Mouse (Mus musculus): ENCODE results near the gene Rara. TPM values are rescaled to one million over a fixed set of nuclear protein-coding genes. Genes with fewer than 3 reads are reported as not detected.

Gene Rara
- polyA plus RNA-seq, 1 experiment from 2014 or later = 22.4 TPM

DNA sequence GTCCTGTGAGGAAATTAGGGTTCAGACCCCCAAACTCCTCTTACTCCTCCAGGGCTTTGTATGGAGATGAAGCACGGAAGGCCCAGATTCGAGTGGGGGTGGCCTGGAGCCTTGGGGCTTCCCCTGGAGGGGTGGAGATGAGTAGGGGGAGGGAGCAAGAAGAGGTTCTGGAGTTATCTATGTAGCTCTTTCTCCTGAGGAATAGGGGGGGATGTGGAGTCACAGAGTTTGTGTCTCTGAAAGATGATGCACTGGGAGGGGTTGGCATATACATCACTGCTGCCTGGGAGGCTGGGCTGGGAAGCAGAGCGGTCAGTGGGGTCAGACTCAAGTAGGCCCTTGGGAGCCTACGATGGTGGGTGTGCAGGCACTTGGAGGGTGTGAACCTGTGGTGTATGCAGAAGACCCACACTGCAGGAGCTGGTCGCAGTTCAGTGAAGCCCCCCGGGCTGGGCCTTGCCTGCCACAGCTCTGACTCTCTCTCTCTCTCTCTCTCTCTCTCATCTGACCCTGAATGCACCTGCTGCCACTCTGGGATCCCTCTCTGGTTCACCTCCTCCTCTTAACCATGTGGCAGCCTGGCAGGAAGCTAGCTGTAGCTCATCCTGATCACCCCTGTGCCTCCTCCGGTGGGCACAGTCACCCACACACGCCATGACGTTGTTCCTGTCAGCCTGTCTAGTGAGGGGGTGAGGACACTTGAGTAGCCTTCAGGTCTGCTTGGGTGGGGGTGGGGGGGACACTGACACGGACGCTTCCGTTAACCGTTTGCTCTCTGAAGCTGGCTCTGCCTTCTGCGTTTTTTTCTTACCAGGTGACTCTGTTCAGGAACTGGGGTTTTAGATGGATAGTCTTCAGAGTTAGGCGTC is 11.7 kb downstream of the Rara start:
- ATAC-seq = no peak

DNA sequence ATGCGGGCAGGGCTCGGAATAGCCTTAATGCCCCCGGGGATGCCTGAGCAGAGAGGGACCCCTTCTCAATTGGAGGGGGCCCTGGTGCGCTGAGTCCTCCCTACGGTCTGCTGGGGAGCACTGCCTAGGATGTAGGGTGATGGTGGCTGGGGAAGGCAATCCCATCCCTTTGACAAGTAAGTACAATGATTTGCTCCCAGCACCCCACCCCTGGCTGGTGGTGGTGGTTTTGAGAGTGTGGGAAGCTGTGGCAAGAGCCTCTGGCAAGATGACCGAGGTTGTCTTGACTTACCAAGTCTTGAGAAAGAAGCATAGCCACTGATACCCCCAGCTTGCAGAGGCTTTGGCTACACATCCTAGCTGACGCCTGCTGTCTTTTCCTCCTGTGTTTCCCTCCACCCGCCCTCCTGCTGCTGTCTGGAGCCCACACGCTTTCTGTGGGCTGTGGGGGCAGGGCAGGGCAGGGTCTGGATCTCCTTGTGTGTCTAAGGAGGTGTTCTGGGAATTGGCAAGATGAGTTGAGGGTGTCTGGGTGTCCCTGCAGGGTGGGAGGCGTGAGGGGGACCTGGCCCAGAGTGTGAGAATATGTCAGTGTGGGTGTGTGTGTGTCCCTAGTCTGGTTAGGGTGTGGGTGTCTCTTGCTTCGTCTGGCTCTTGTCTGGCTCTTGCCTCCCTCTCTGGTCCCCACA is 12.5 kb downstream of the Rara start:
- H3K27me3 ChIP-seq (replicated peaks; ENCODE audit: control insufficient read depth, insufficient read depth, low read length) = no peaks in the 10 kb centered on the region
- H3K9me3 ChIP-seq (ENCODE audit: control insufficient read depth) = no peaks in the 10 kb centered on the region
- TF ChIP-seq CTCF (IDR thresholded peaks at IDR 0.05; ENCODE audit: low read depth) = no peak
- peaks cover 28% of the 10 kb centered on the region for H3K4me1 ChIP-seq (replicated peaks; ENCODE audit: control insufficient read depth, insufficient read depth, low read length)
- H3K9ac ChIP-seq (ENCODE audit: low read depth, low read length) = no peak overlapping the region
- WGBS = 58% methylated on average over 11 of the region's 11 CpGs
- H3K4me3 ChIP-seq (ENCODE audit: low read depth, low read length) = peak overlapping the region; percentile 11; the same call in 1 of the 2 replicates
- H3K27ac ChIP-seq (ENCODE audit: low read depth, low read length) = peak overlapping the region; percentile 35; the same call in 1 of the 2 replicates
- no peaks in the 10 kb centered on the region for H3K36me3 ChIP-seq (ENCODE audit: control insufficient read depth, insufficient read depth)
- ATAC-seq = no peak
- peak overlapping the region; percentile 96 for H3K4me2 ChIP-seq (replicated peaks; ENCODE audit: low read depth)

More for the DNA sequence above, 11.7 kb downstream of the Rara start:
- Histone ChIP-seq H3K4me2 (replicated peaks; ENCODE audit: low read depth) (peak overlapping the region; percentile 96), H3K9me3 (ENCODE audit: control insufficient read depth) (no peaks in the 10 kb centered on the region), H3K4me3 (ENCODE audit: low read depth, low read length) (peak overlapping the region; percentile 75), H3K4me1 (replicated peaks; ENCODE audit: control insufficient read depth, insufficient read depth, low read length) (peaks cover 27% of the 10 kb centered on the region), H3K27ac (ENCODE audit: low read depth, low read length) (no peak overlapping the region), H3K9ac (ENCODE audit: low read depth, low read length) (0 out of 2 replicates have a peak overlapping the region, but pooled peaks have one; percentile 80), H3K27me3 (replicated peaks; ENCODE audit: control insufficient read depth, insufficient read depth, low read length) (no peaks in the 10 kb centered on the region), H3K36me3 (ENCODE audit: control insufficient read depth, insufficient read depth) (no peaks in the 10 kb centered on the region)
- TF ChIP-seq CTCF (IDR thresholded peaks at IDR 0.05; ENCODE audit: low read depth) = no peak
- 49% methylated on average over 15 of the region's 15 CpGs for WGBS

DNA sequence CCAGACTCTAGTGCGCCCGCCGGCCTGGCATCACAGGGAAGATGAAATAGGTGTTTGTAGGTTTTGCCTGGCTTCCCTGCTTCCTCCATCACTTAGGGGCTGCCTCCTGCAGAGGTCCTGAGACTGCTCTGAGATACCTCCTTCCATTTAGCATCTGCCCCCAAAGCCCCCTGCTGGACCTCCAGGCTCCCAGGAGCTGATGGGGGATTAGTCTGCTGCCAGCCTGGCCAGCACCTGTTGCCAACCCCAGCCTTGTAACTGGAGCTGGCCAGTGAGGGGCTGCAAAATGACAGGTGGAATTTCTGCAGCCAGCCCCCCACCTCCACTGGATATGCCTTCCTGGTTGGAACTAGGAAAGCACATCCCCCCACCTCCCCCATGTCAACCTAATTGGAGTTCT is 13.2 kb downstream of the Rara start:
- no peak for TF ChIP-seq CTCF (IDR thresholded peaks at IDR 0.05; ENCODE audit: low read depth)
- Histone ChIP-seq H3K9ac (ENCODE audit: low read depth, low read length) (peak overlapping the region; percentile 41; the same call in 1 of the 2 replicates), H3K4me1 (replicated peaks; ENCODE audit: control insufficient read depth, insufficient read depth, low read length) (peaks cover 30% of the 10 kb centered on the region), H3K27me3 (replicated peaks; ENCODE audit: control insufficient read depth, insufficient read depth, low read length) (no peaks in the 10 kb centered on the region), H3K4me3 (ENCODE audit: low read depth, low read length) (peak overlapping the region; percentile 30; the same call in 1 of the 2 replicates), H3K4me2 (replicated peaks; ENCODE audit: low read depth) (peak overlapping the region; percentile 96), H3K27ac (ENCODE audit: low read depth, low read length) (peak overlapping the region; percentile 89; the same call in 1 of the 2 replicates), H3K36me3 (ENCODE audit: control insufficient read depth, insufficient read depth) (no peaks in the 10 kb centered on the region), H3K9me3 (ENCODE audit: control insufficient read depth) (no peaks in the 10 kb centered on the region)
- WGBS = 50% methylated on average over 3 of the region's 3 CpGs
- no peak for ATAC-seq

DNA sequence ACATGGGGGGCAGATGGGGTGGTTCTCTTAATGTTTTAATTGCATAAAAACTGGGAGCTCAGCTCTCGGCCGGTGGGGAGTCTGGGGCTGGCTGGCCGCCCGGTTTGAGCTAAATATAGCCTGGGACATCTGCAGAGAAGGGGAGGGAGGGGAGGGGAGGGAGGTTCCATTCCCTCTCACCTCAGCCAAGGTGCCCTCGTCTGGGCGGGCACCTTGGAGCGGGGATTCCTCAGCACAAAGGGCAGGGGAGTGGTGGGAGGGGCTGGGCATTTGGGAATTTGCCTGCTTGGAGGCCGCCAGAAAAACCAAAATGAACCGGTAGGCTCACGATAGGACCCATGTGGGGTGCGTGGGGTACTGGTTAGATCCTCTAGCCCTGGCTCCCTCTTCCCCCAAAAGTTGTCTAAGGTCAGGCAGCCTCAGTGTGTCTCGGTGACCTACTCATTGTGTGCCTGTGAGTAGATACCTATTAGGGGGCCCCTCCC is 13.8 kb downstream of the Rara start:
- Histone ChIP-seq H3K4me2 (replicated peaks; ENCODE audit: low read depth) (peak overlapping the region; percentile 96), H3K9ac (ENCODE audit: low read depth, low read length) (peak overlapping the region; percentile 41), H3K9me3 (ENCODE audit: control insufficient read depth) (no peaks in the 10 kb centered on the region), H3K4me1 (replicated peaks; ENCODE audit: control insufficient read depth, insufficient read depth, low read length) (peaks cover 33% of the 10 kb centered on the region), H3K4me3 (ENCODE audit: low read depth, low read length) (peak overlapping the region; percentile 30), H3K27ac (ENCODE audit: low read depth, low read length) (peak overlapping the region; percentile 89), H3K27me3 (replicated peaks; ENCODE audit: control insufficient read depth, insufficient read depth, low read length) (no peaks in the 10 kb centered on the region), H3K36me3 (ENCODE audit: control insufficient read depth, insufficient read depth) (no peaks in the 10 kb centered on the region)
- ATAC-seq = no peak
- no peak for TF ChIP-seq CTCF (IDR thresholded peaks at IDR 0.05; ENCODE audit: low read depth)
- WGBS = 5% methylated on average over 12 of the region's 12 CpGs

DNA sequence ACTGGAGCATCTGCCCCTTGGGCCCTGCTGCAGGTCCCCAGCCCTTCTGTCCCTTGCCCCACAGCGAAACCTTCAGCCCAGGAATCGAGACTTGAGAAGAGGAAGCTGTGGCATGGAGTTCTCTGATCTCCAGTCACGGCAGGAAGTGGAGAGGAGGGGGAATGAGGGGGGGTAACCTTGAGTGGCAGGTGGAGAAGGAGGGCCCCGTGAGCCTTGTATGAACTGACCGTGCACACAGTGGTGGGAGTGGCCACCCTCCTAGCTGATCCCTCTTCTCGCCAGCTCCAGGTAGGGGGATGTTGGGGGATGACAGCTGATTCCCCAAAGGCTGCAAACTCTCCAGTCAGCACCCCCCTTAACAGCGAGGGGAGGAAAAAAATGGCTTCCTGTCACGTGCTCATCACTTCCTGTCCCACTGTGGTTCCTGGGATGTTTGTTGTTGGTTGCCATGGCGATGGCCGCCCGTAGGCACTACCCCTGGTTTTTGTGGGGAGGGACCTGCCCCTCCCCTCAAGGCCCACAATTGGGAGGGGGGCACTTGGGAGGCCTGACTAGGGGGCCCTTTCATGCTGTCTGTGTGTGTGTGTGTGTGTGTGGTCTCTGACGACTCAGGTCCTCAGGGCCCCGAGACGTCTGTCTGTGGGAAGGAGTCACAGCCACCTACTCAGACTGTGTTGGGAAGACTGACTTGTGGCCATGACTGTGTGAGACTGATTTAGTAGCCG is 14.4 kb downstream of the Rara start:
- Histone ChIP-seq H3K27me3 (replicated peaks; ENCODE audit: control insufficient read depth, insufficient read depth, low read length) (no peaks in the 10 kb centered on the region), H3K4me3 (ENCODE audit: low read depth, low read length) (peak overlapping the region; percentile 30), H3K4me2 (replicated peaks; ENCODE audit: low read depth) (peak overlapping the region; percentile 96), H3K4me1 (replicated peaks; ENCODE audit: control insufficient read depth, insufficient read depth, low read length) (peaks cover 33% of the 10 kb centered on the region), H3K9ac (ENCODE audit: low read depth, low read length) (peak overlapping the region; percentile 41), H3K9me3 (ENCODE audit: control insufficient read depth) (no peaks in the 10 kb centered on the region), H3K36me3 (ENCODE audit: control insufficient read depth, insufficient read depth) (no peaks in the 10 kb centered on the region), H3K27ac (ENCODE audit: low read depth, low read length) (peak overlapping the region; percentile 89)
- 15% methylated on average over 15 of the region's 15 CpGs for WGBS
- peak; percentile 42 for ATAC-seq
- no peak for TF ChIP-seq CTCF (IDR thresholded peaks at IDR 0.05; ENCODE audit: low read depth)
